Mouse (Mus musculus) cerebral cortex, adult 2 months (tissue): ENCODE data around the gene Cap1.

ENCODE experiments used
- WGBS: fragments of 180-500 bp; shearing (Covaris S2); methylation state at CpG from one replicate; pipeline ENCODE4 v1.1.7; 2018; 5-methylcytosine and 5-hydroxymethylcytosine counted together

Gene Cap1

GRCm38 (mm10) chr4:122837180-122837730, 48.6 kb downstream of the Cap1 start:
- 51% methylated on average over 6 of the region's 6 CpGs for WGBS

- 2% methylated on average over 7 of the region's 7 CpGs for WGBS
These were observed 49.5 kb downstream of the Cap1 start for GRCm38 (mm10) chr4:122836403-122836775.

GRCm38 (mm10) chr4:122835530-122836402, 50.1 kb downstream of the Cap1 start, which contains the start of gene Ppt1:
Gene Ppt1, plus strand, starts transcription at chr4:122836242.
- 2% methylated on average over 31 of the region's 31 CpGs for WGBS

GRCm38 (mm10) chr4:122831888-122832287, 54.0 kb downstream of the Cap1 start:
- 37% methylated on average over 1 of the region's 1 CpGs for WGBS

GRCm38 (mm10) chr4:122829339-122829738, 56.5 kb downstream of the Cap1 start:
- 95% methylated on average over 6 of the region's 6 CpGs for WGBS

- 38% methylated on average over 10 of the region's 10 CpGs for WGBS
These were observed 64.9 kb downstream of the Cap1 start for GRCm38 (mm10) chr4:122820941-122821340.

- WGBS: 77% methylated on average over 1 of the region's 1 CpGs
These were observed 69.7 kb downstream of the Cap1 start for GRCm38 (mm10) chr4:122816202-122816601.

- 68% methylated on average over 2 of the region's 2 CpGs for WGBS
These were observed 74.0 kb downstream of the Cap1 start for GRCm38 (mm10) chr4:122811824-122812223.

- WGBS: 53% methylated on average over 1 of the region's 1 CpGs
These were observed 74.7 kb downstream of the Cap1 start for GRCm38 (mm10) chr4:122811180-122811579.
